Mouse (Mus musculus): ENCODE data around the gene Mrps18b.

The Mrps18b gene

GRCm38 (mm10) chr17:35874721-35875120, 41.5 kb downstream of the Mrps18b start:
- DNase-seq (ENCODE audit: low spot score in 2 of 2) = no peak

DNA sequence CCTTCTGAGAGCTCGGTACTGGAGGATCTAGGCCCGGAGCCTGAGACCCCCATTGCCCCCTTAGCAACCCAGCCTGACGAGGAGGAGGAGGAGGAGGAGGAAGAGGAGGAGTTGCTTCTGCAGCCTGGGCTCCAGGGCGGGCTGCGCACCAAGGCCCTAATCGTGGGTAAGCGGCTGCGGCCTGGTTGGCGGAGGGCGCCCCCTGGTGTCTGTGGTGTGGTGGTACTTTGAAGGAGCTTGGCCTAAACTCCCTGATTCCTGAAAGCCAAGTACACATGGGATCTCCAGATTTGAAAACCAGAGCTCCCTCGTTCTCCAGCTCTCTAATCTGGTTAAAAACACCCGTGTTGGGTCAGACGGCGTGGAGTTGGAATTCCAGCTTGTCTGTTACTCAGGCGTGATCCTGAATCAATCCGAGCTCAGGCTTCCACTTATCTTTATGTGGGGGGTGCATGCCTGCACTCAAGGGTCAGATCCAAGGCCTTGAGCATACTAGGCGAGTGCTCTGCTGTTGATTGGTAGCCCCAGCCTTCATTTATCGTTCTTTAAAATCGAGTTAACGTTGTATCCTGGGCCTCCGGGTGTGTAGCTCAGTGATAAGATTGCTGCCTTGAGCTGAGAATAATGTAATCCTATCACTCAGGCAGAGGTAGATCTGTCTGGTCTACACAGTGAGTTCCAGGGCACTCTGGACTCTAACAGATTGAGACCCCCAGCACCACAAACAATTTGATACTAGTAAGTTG, 42.2 kb downstream of the Mrps18b start:
- DNase-seq (ENCODE audit: low spot score in 2 of 2) = peak; percentile 84 to 89

- no peak for DNase-seq (ENCODE audit: low spot score in 2 of 2)
Observed at GRCm38 (mm10) chr17:35870884-35871696, 45.1 kb downstream of the Mrps18b start.

GRCm38 (mm10) chr17:35870151-35870883, 45.9 kb downstream of the Mrps18b start:
- peak; percentile 23 to 54 for DNase-seq (ENCODE audit: low spot score in 2 of 2)

- DNase-seq (ENCODE audit: low spot score in 2 of 2) = peak; percentile 23 to 50
Observed at GRCm38 (mm10) chr17:35869346-35870067, 46.7 kb downstream of the Mrps18b start.

- DNase-seq (ENCODE audit: low spot score in 2 of 2) = no peak
Observed at GRCm38 (mm10) chr17:35868961-35869345, 47.2 kb downstream of the Mrps18b start.

DNA sequence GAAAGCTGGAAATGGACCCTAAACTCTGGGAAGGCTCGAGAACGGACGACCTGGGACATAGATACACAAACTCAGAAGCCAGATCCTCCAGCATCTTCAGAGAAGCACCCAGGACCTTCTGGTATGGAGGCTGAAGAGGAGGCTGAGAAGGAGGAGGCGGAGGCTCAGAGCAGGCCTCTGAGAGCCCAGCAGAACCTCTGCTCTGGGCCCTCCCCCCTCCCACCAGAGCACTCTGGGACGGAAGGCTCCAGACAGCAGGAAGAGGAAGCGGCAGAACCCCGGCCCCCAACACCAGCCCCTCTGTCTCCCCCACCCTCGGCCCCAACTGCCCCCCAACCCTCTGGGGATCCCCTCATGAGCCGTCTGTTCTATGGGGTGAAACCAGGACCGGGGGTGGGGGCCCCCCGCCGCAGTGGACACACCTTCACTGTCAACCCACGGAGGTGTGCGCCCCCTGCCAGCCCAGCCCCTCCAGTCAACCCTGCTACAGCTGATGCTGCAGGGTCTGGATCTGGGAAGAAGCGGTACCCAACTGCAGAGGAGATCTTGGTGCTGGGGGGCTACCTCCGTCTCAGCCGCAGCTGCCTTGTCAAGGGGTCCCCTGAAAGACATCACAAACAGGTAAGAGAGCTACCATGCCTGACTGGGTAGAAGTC, 47.9 kb downstream of the Mrps18b start:
- DNase-seq (ENCODE audit: low spot score in 2 of 2) = no peak

- DNase-seq (ENCODE audit: low spot score in 2 of 2) = peak; percentile 20 to 39
Observed at GRCm38 (mm10) chr17:35866911-35867890, 49.0 kb downstream of the Mrps18b start.

GRCm38 (mm10) chr17:35866281-35866831, 49.8 kb downstream of the Mrps18b start:
- peak; percentile 42 to 68 for DNase-seq (ENCODE audit: low spot score in 2 of 2)

DNA sequence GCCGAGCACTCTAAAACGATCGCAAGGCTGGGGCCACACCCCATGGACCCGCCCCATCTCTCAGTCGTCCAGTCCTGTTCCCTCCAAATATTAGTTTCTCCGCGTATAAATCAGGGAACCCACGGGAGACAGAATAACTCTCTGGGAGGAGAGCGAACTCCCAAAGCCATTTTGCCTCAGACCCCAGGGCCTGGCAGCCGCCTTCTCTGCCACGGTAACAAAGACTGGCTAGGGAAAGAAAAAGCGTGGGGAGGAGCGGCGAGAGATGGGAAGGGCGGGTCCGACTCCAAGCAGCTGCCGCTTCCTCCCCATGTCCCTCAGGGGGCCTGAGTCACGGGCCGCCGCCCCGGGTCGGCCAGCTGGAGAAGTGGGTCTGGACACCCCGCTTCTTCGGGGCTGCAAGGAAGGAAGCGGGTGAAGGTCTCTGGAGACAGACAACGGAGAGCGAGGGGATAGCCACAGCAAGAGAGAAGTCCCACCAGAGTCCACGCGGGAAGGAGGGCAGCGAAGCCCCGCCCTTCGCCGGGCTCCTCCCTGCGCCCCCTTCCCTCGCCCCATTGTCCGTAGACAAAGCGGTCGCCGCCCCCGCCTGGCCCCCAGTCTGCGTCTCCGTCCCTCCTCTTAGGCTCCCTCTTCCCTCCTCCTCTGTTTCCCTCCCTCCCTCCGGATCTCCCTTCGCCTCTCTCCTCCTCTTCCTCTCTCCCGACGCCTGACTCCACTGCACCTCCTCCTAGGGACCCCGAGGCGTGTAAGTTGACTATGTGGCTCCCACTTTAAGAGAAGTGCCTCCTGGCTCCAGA, 50.5 kb downstream of the Mrps18b start, which contains the start of gene Ppp1r18:
Ppp1r18 (plus strand) TSS at position 113 of the 800 bp plus-strand sequence.
- DNase-seq (ENCODE audit: low spot score in 2 of 2) = peak; percentile 49 to 67

- DNase-seq (ENCODE audit: low spot score in 2 of 2) = no peak
Observed at GRCm38 (mm10) chr17:35864832-35865353, 51.3 kb downstream of the Mrps18b start.

- DNase-seq (ENCODE audit: low spot score in 2 of 2) = peak; percentile 89 to 92
Observed at GRCm38 (mm10) chr17:35861198-35861857, 54.9 kb downstream of the Mrps18b start, which contains the start of gene Nrm. Nrm (plus strand) TSS chr17:35861318.

DNA sequence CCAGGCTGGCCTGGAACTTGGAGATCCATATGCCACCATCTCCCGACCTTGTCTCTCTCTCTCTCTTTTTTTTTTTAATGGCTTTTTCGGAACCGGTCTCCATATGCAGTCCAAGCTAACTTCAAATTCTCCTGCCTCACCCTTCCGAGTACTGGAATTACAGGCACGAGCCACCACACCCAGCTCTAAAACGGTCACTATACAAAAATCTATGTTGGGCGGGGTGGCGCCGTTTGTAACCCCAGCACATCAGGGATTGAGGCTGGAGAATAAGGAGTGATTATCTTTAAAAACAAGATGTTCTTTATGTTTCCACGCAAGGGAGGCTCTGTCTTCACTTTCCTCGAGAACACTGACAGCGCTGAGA, 55.4 kb downstream of the Mrps18b start:
- no peak for DNase-seq (ENCODE audit: low spot score in 2 of 2)
